Mouse (Mus musculus): ENCODE measurements around the gene AI661453.

- peak; percentile 95 for TF ChIP-seq CTCF (IDR thresholded peaks at IDR 0.05; ENCODE audit: low read depth, low read length)
- no peak for TF ChIP-seq POLR2A (IDR thresholded peaks at IDR 0.05; ENCODE audit: insufficient read depth, low read length)
- no peak for TF ChIP-seq EP300 (IDR thresholded peaks at IDR 0.05; ENCODE audit: insufficient read depth, low read depth, low read length)
Observed at GRCm38 (mm10) chr17:47475714-47476113, 39.3 kb downstream of the AI661453 start.

Data from ES-Bruce4 (cell line).